Mouse (Mus musculus) CH12.LX (cell line): ENCODE results near the gene Gbp8. TPM values are rescaled to one million over a fixed set of nuclear protein-coding genes. Genes with fewer than 3 reads are reported as not detected.

Source experiments
- DNase-seq: peaks from one replicate; pipeline ENCODE4 v3.0.0-alpha.2; 2013; ENCODE audit errors: extremely low read depth
- H3K27ac ChIP-seq: 2 replicates; pipeline ENCODE4 v1.5.1; 2012; ENCODE audit warnings: low read depth, mild to moderate bottlenecking, control low read depth, moderate library complexity; ENCODE audit not compliant: insufficient read depth
- H3K27me3 ChIP-seq: replicated peaks from 2 replicates; pipeline ENCODE3; 2012; ENCODE audit warnings: inconsistent platforms
- H3K36me3 ChIP-seq, 2 experiments: replicated peaks in 1 of 2; 2 replicates each; pipeline versions ENCODE3 to v1.6.1; 2012; ENCODE audit warnings: inconsistent platforms in 1 of 2, low read length in 1 of 2, mild to moderate bottlenecking in 1 of 2, mixed read lengths in 1 of 2, moderate library complexity in 1 of 2; ENCODE audit not compliant: control insufficient read depth in 1 of 2, insufficient read depth in 1 of 2
- H3K4me1 ChIP-seq, 2 experiments: 2 replicates each; pipeline ENCODE4 v1.6.1; 2012; ENCODE audit warnings: inconsistent platforms in 1 of 2, moderate library complexity in 1 of 2; ENCODE audit not compliant: insufficient read depth in 2 of 2, control insufficient read depth in 1 of 2
- H3K4me2 ChIP-seq: 2 replicates; pipeline ENCODE4 v1.6.1; 2012; ENCODE audit warnings: low read depth, mild to moderate bottlenecking, control low read depth; ENCODE audit not compliant: poor library complexity, insufficient read depth, severe bottlenecking
- H3K4me3 ChIP-seq, 3 experiments: fragments of 150-350 bp in 1 of 3; sonication (generic) in 1 of 3; replicated peaks in 1 of 3; 2 replicates each; pipeline versions ENCODE3 to v1.5.1; 2011 to 2012; ENCODE audit warnings: low read depth in 2 of 3, low read length in 2 of 3, mild to moderate bottlenecking in 2 of 3, moderate library complexity in 2 of 3, control low read depth in 1 of 3, improper control_type of control experiment in 1 of 3, inconsistent platforms in 1 of 3, mixed read lengths in 1 of 3; ENCODE audit not compliant: poor library complexity in 1 of 3
- H3K79me2 ChIP-seq: replicated peaks from 2 replicates; pipeline ENCODE4 v1.6.1; 2012; ENCODE audit warnings: mild to moderate bottlenecking, moderate library complexity; ENCODE audit not compliant: control insufficient read depth, poor library complexity, insufficient read depth, severe bottlenecking; ENCODE audit errors: extremely low read depth
- H3K9ac ChIP-seq: 2 replicates; pipeline ENCODE4 v1.6.1; 2012; ENCODE audit warnings: low read depth, mild to moderate bottlenecking, control low read depth, moderate library complexity; ENCODE audit not compliant: insufficient read depth
- H3K9me3 ChIP-seq: replicated peaks from 2 replicates; pipeline ENCODE3; 2012; ENCODE audit warnings: low read length, inconsistent platforms, mixed read lengths
- BHLHE40 ChIP-seq: IDR thresholded peaks from 2 replicates; pipeline ENCODE4 v1.6.1; 2011; ENCODE audit warnings: mild to moderate bottlenecking, low read depth, low read length, improper control_type of control experiment
- CHD2 ChIP-seq: IDR thresholded peaks from 2 replicates; pipeline ENCODE4 v1.6.1; 2011; ENCODE audit warnings: low read length, improper control_type of control experiment
- JUND ChIP-seq: conservative IDR thresholded peaks from 2 replicates; pipeline ENCODE4 v1.6.1; 2011; ENCODE audit warnings: low read depth, low read length, improper control_type of control experiment
- MXI1 ChIP-seq: IDR thresholded peaks from 2 replicates; pipeline ENCODE4 v1.6.1; 2011; ENCODE audit warnings: mild to moderate bottlenecking, low read depth, low read length, improper control_type of control experiment
- NELFE ChIP-seq: IDR thresholded peaks from 2 replicates; pipeline ENCODE4 v1.6.1; 2011; ENCODE audit warnings: low read depth, low read length, improper control_type of control experiment
- POLR2AphosphoS2 ChIP-seq: IDR thresholded peaks from 2 replicates; pipeline ENCODE4 v1.6.1; 2011; ENCODE audit warnings: low read depth, low read length, improper control_type of control experiment
- RCOR1 ChIP-seq: conservative IDR thresholded peaks from 2 replicates; pipeline ENCODE4 v1.6.1; 2012; ENCODE audit warnings: low read depth, mild to moderate bottlenecking, inconsistent platforms, low read length, improper control_type of control experiment
- TBP ChIP-seq: conservative IDR thresholded peaks from 2 replicates; pipeline ENCODE4 v1.6.1; 2011; ENCODE audit warnings: low read depth, low read length, improper control_type of control experiment
- TCF12 ChIP-seq: IDR thresholded peaks from 2 replicates; pipeline ENCODE4 v1.6.1; 2014; ENCODE audit warnings: low read depth, mild to moderate bottlenecking, inconsistent platforms, low read length, improper control_type of control experiment
- ZKSCAN1 ChIP-seq: IDR thresholded peaks from 2 replicates; pipeline ENCODE4 v1.6.1; 2012; ENCODE audit warnings: low read depth, inconsistent platforms, low read length, improper control_type of control experiment, borderline replicate concordance
- ZNF384 ChIP-seq: IDR thresholded peaks from 2 replicates; pipeline ENCODE4 v1.6.1; 2012; ENCODE audit warnings: low read depth, low read length, improper control_type of control experiment, inconsistent platforms
- dilution Hi-C: fragments of 300-500 bp; cut with MboI; formaldehyde crosslinking; loops from 2 replicates; pipeline ENCODE4 v1.14.3; 2020; ENCODE audit warnings: low sequenced_read_pairs; ENCODE audit not compliant: extremely low pct_unique_long_range_greater_than_20kb, extremely low pct_ligation_motif_present
- in situ Hi-C: fragments of 300-500 bp; cut with MboI; formaldehyde crosslinking; loops from 3 replicates; pipeline ENCODE4 v1.14.3; 2019; ENCODE audit warnings: low sequenced_read_pairs, low pct_ligation_motif_present, low pct_unique_long_range_greater_than_20kb, mixed read lengths
- polyA plus RNA-seq: library from polyadenylated mRNA; unstranded; fragments of >175 nt; gene quantifications from 2 replicates; pipeline ENCODE4 v1.2.1, GENCODE M21; 2012; ENCODE audit warnings: low read depth; ENCODE audit not compliant: insufficient read length
- total RNA-seq, 2 experiments: library from RNA; depleted of rRNA; stranded (reverse); fragments of 300-350 nt in 1 of 2; fragments of >200 nt in 1 of 2; gene quantifications; 2 replicates each; pipeline ENCODE4 v1.2.3; 2012 to 2014

Gbp8 gene
- total and polyA plus RNA-seq, 3 experiments = 5.1 to 7.4 (median 5.2) TPM

DNA sequence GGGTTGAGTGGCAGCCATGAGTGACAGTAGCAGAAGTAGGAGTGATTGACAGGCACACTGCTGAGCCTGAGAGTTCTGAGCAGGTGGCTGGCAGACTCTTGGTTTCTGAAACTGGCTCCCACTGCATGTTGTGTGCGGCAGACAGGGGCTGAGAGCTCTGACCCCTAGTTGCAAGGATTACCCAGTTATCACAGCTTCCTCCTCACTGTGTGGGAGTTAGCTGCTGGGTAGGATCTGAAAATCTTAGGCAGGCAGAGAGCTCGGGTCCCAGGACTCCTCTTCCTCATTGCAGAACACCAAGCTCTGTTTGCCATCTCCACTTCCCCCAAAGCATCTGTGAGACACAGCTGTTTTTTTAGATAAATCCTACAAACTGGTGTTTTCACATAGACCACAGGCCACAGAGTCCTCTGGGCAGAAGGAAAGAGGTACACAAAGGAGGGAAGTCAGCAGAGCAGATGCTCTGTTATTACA is 160.3 kb downstream of the Gbp8 start:
- dilution Hi-C loops = no loop called here
- H3K9ac ChIP-seq = no peak overlapping the region
- no peaks in the 10 kb centered on the region for H3K36me3 ChIP-seq
- H3K4me1 ChIP-seq = peaks cover 3 to 14% of the 10 kb centered on the region in 2 experiments; a peak in 2 of 4 replicates
- H3K4me3 ChIP-seq = no peak overlapping the region
- DNase-seq = no peak
- no peak overlapping the region for H3K27ac ChIP-seq
- H3K27me3 ChIP-seq = no peaks in the 10 kb centered on the region
- no peak for TF ChIP-seq MXI1
- TF ChIP-seq BHLHE40 = no peak
- TF ChIP-seq POLR2AphosphoS2 = no peak
- TF ChIP-seq NELFE = no peak
- no peak for TF ChIP-seq ZKSCAN1
- no peak for TF ChIP-seq RCOR1
- no peak for TF ChIP-seq CHD2
- no peak for TF ChIP-seq TBP
- no peak for TF ChIP-seq ZNF384
- no peak for TF ChIP-seq JUND
- TF ChIP-seq TCF12 = no peak
- TF ChIP-seq, all 38 proteins: peak for 0
- no peaks in the 10 kb centered on the region for H3K79me2 ChIP-seq
- no peak overlapping the region for H3K4me2 ChIP-seq
- in situ Hi-C loops = loop anchor here (25.0 kb wide), 1 partner anchor 333 kb away; no protein-coding TSS in a partner anchor
- H3K9me3 ChIP-seq = no peaks in the 10 kb centered on the region

Other genes with a start within 250 kb of the Gbp8 start
- not detected in 2 replicates for gene Abcg3, start 156.8 kb downstream of the Gbp8 start, total RNA-seq (2012; rRNA removed)
- gene Abcg3, start 156.8 kb downstream of the Gbp8 start, total RNA-seq (2014; rRNA removed) = not detected in 2 replicates
- 0.11 TPM in 1 of 2 replicates, not detected in the other for gene Abcg3, start 156.8 kb downstream of the Gbp8 start, polyA plus RNA-seq
- gene Gbp9, start within 50 bp of the Gbp8 start, total RNA-seq (2012; rRNA removed) = 2.9 and 3.4 TPM in 2 replicates
- 4.8 and 6.2 TPM in 2 replicates for gene Gbp9, start within 50 bp of the Gbp8 start, total RNA-seq (2014; rRNA removed)
- 10.1 and 15.0 TPM in 2 replicates for gene Gbp9, start within 50 bp of the Gbp8 start, polyA plus RNA-seq
- gene Gbp4, start within 50 bp of the Gbp8 start, total RNA-seq (2012; rRNA removed) = 14.8 and 17.2 TPM in 2 replicates
- gene Gbp4, start within 50 bp of the Gbp8 start, total RNA-seq (2014; rRNA removed) = 19.3 and 21.1 TPM in 2 replicates
- 16.1 and 18.3 TPM in 2 replicates for gene Gbp4, start within 50 bp of the Gbp8 start, polyA plus RNA-seq
- gene Gbp10, start 100.0 kb upstream of the Gbp8 start, total RNA-seq (2012; rRNA removed) = 0.13 and 0.38 TPM in 2 replicates
- gene Gbp10, start 100.0 kb upstream of the Gbp8 start, total RNA-seq (2014; rRNA removed) = 0.47 and 0.70 TPM in 2 replicates
- gene Gbp10, start 100.0 kb upstream of the Gbp8 start, polyA plus RNA-seq = 0.38 TPM in 1 of 2 replicates, not detected in the other
- gene Gm43302, start 154.2 kb upstream of the Gbp8 start, total RNA-seq (2012; rRNA removed) = 0.08 and 0.21 TPM in 2 replicates
- 0.14 and 0.44 TPM in 2 replicates for gene Gm43302, start 154.2 kb upstream of the Gbp8 start, total RNA-seq (2014; rRNA removed)
- 0.93 TPM in 1 of 2 replicates, not detected in the other for gene Gm43302, start 154.2 kb upstream of the Gbp8 start, polyA plus RNA-seq
- gene Gbp6, start 154.2 kb upstream of the Gbp8 start, total RNA-seq (2012; rRNA removed) = 1.3 and 2.0 TPM in 2 replicates
- gene Gbp6, start 154.2 kb upstream of the Gbp8 start, total RNA-seq (2014; rRNA removed) = 1.5 TPM in 2 replicates
- 0.84 and 2.1 TPM in 2 replicates for gene Gbp6, start 154.2 kb upstream of the Gbp8 start, polyA plus RNA-seq